Mouse (Mus musculus) thymus, adult 2 months (tissue): ENCODE data around the gene Tmem161a. TPM values are rescaled to one million over a fixed set of nuclear protein-coding genes. Genes with fewer than 3 reads are reported as not detected.

ENCODE experiments used
- DNase-seq: peaks from one replicate; pipeline ENCODE4 v3.0.0; 2021
- H3K27ac ChIP-seq: fragments of 200-500 bp; 2 replicates; pipeline ENCODE4 v1.5.1; 2012; ENCODE audit warnings: low read length, control low read depth; ENCODE audit not compliant: control insufficient read depth, insufficient read depth
- H3K27me3 ChIP-seq: fragments of 200-500 bp; 2 replicates; pipeline ENCODE4 v1.6.1; 2012; ENCODE audit warnings: mild to moderate bottlenecking, low read length, moderate library complexity, mixed read lengths; ENCODE audit not compliant: control insufficient read depth, insufficient read depth
- H3K36me3 ChIP-seq: fragments of 200-500 bp; 2 replicates; pipeline ENCODE4 v1.6.1; 2012; ENCODE audit warnings: mild to moderate bottlenecking, low read length, moderate library complexity; ENCODE audit not compliant: control insufficient read depth, insufficient read depth
- H3K4me1 ChIP-seq: fragments of 200-500 bp; replicated peaks from 2 replicates; pipeline ENCODE4 v1.6.1; 2012; ENCODE audit warnings: low read length; ENCODE audit not compliant: control insufficient read depth, insufficient read depth
- H3K4me3 ChIP-seq: fragments of 200-500 bp; 2 replicates; pipeline ENCODE4 v1.5.1; 2012; ENCODE audit warnings: mild to moderate bottlenecking, low read length, control low read depth, moderate library complexity; ENCODE audit not compliant: control insufficient read depth, insufficient read depth
- CTCF ChIP-seq: fragments of 200-500 bp; IDR thresholded peaks from 2 replicates; pipeline ENCODE4 v1.5.1; 2012; ENCODE audit warnings: mild to moderate bottlenecking, control low read depth, low read length, moderate library complexity, borderline replicate concordance; ENCODE audit not compliant: control insufficient read depth, poor library complexity, insufficient read depth; ENCODE audit errors: extremely low read depth
- POLR2A ChIP-seq: fragments of 200-500 bp; IDR thresholded peaks from 2 replicates; pipeline ENCODE4 v1.6.1; 2012; ENCODE audit warnings: mild to moderate bottlenecking, low read length, control low read depth, moderate library complexity; ENCODE audit not compliant: control insufficient read depth, poor library complexity, insufficient read depth; ENCODE audit errors: extremely low read depth
- WGBS: fragments of 180-500 bp; shearing (Covaris S2); methylation state at CpG from one replicate; pipeline ENCODE4 v1.1.7; 2018; 5-methylcytosine and 5-hydroxymethylcytosine counted together
- polyA plus RNA-seq: library from polyadenylated mRNA; depleted of rRNA; stranded (reverse); fragments of >200 nt; gene quantifications from 2 replicates; pipeline ENCODE4 v1.2.3, GENCODE M21; 2012

Tmem161a gene
- polyA plus RNA-seq, 1 experiment = 156 TPM

- Histone ChIP-seq H3K4me1 (no peaks in the 10 kb centered on the region), H3K4me3 (no peak overlapping the region), H3K27me3 (no peaks in the 10 kb centered on the region), H3K36me3 (no peaks in the 10 kb centered on the region), H3K27ac (no peak overlapping the region)
- no peak for TF ChIP-seq CTCF
- no peak for TF ChIP-seq POLR2A
- WGBS = 94% methylated on average over 5 of the region's 5 CpGs
- DNase-seq = no peak
Observed at GRCm38 (mm10) chr8:70193238-70193637, 21.1 kb downstream of the Tmem161a start.

DNA sequence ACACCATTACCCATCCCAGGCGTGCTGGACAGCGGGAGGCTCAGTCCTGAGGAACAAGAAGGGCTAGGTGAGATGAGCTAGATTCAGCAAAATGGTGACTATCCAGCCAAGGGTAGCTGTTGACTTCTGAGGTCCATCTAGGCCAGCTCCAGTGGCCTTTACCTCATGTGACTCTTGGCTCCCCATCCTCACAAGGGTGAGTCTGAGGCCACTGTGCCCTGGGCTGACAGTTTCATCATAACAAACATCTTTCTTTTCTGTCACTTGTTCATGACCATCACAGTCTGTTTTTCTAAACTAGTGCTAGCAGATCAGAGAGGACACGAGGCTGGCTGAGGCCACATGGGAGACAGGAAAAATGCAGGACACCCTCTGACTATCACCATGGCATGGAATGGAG is 22.0 kb downstream of the Tmem161a start:
- Histone ChIP-seq H3K4me1 (no peaks in the 10 kb centered on the region), H3K27ac (no peak overlapping the region), H3K27me3 (no peaks in the 10 kb centered on the region), H3K36me3 (no peaks in the 10 kb centered on the region), H3K4me3 (no peak overlapping the region)
- WGBS = 99% methylated on average over 3 of the region's 3 CpGs
- TF ChIP-seq POLR2A = no peak
- DNase-seq = no peak

GRCm38 (mm10) chr8:70195762-70196161 is 23.6 kb downstream of the Tmem161a start:
- no peak for TF ChIP-seq CTCF
- Histone ChIP-seq H3K27ac (no peak overlapping the region), H3K27me3 (no peaks in the 10 kb centered on the region), H3K4me1 (no peaks in the 10 kb centered on the region), H3K36me3 (no peaks in the 10 kb centered on the region), H3K4me3 (no peak overlapping the region)
- WGBS = 96% methylated on average over 2 of the region's 2 CpGs
- no peak for DNase-seq

- 95% methylated on average over 7 of the region's 7 CpGs for WGBS
- no peaks in the 10 kb centered on the region for H3K4me1 ChIP-seq
- no peaks in the 10 kb centered on the region for H3K36me3 ChIP-seq
- no peak overlapping the region for H3K27ac ChIP-seq
- no peak for DNase-seq
- no peaks in the 10 kb centered on the region for H3K27me3 ChIP-seq
- TF ChIP-seq POLR2A (no peak), CTCF (no peak)
- no peak overlapping the region for H3K4me3 ChIP-seq
Observed at GRCm38 (mm10) chr8:70197603-70198002, 25.4 kb downstream of the Tmem161a start.

DNA sequence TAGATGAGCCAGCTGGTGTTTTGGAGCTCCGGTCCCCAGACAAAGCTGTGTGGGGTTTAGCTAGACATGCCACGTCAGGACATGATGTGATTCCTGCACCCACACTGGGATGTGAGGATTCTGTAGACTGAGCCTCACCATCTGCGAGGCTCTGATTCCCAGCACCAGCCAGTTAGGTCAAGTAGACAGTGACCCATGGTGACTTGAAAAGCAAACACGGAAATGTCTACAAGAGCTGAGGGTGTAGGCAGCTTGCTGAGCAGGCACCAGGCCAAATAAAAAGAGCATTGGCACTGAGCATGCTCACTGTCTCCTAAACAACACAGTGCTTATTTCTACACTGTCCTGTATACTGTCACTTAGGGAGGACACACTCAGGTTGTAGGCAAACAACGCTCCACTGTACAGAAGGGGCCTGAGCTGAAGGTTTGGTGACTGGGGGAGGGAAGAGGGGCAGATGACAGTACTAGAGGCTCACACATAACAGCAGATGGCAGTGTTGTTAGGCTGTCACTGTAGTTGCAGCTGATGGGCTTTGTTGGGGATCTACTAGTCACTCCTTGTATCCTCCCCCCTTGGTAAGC is 28.0 kb downstream of the Tmem161a start:
- 89% methylated on average over 5 of the region's 5 CpGs for WGBS
- no peak overlapping the region for H3K4me3 ChIP-seq
- H3K36me3 ChIP-seq = no peaks in the 10 kb centered on the region
- DNase-seq = peak; percentile 24
- no peaks in the 10 kb centered on the region for H3K4me1 ChIP-seq
- no peak overlapping the region for H3K27ac ChIP-seq
- no peak for TF ChIP-seq POLR2A
- TF ChIP-seq CTCF = no peak
- H3K27me3 ChIP-seq = no peaks in the 10 kb centered on the region

DNA sequence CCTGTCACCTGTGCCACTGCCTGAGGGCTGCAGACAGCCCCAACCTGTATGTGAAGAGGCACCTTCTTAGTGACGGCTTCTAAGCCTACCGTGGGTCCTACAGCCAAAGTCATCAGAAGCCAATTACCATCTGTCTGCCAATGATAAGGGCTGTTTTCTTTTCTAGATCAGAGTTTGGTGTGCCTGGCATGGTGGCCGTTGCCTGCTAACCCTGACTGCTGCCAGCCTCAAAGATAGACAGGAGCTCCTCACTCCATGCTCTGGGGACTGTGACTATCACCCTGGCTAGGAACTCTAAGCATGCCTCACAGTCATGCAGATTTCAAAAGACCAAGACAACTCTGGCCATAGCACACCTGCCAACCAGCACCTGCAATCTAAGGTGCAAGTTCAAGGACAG is 29.3 kb downstream of the Tmem161a start:
- no peaks in the 10 kb centered on the region for H3K27me3 ChIP-seq
- no peak overlapping the region for H3K4me3 ChIP-seq
- no peaks in the 10 kb centered on the region for H3K36me3 ChIP-seq
- H3K27ac ChIP-seq = no peak overlapping the region
- no peak for DNase-seq
- 95% methylated on average over 3 of the region's 3 CpGs for WGBS
- no peak for TF ChIP-seq CTCF
- no peak for TF ChIP-seq POLR2A
- H3K4me1 ChIP-seq = no peaks in the 10 kb centered on the region

- no peaks in the 10 kb centered on the region for H3K36me3 ChIP-seq
- H3K27me3 ChIP-seq = no peaks in the 10 kb centered on the region
- no peak for TF ChIP-seq POLR2A
- no peak for TF ChIP-seq CTCF
- 93% methylated on average over 4 of the region's 4 CpGs for WGBS
- H3K4me3 ChIP-seq = no peak overlapping the region
- H3K27ac ChIP-seq = no peak overlapping the region
- H3K4me1 ChIP-seq = no peaks in the 10 kb centered on the region
- no peak for DNase-seq
Observed at GRCm38 (mm10) chr8:70203072-70203471, 30.9 kb downstream of the Tmem161a start.
